ENCODE assay signal across 21 mouse cellular contexts in the genomic region with DNA sequence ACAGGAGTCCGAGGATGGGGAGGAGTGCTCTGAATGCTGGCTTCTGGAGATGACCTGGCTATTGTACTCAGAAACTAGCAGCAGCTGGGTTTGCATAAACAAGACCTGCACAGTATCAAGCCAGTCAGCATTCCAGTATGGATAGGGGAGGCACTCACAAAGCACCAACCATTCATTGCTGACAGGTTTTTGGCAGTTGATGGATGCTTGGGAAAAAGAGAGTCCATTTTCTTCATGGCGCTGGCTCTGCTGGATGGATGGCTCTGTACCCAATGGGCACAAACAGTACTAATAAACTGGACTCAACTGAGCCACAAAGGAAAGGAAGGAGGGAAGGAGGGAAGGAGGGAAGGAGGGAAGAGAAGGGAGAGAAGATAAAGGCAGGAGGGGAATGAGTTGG.
"Had no signal": no experiment of that assay in that cellular context is flagged by ENCODE, and none has a peak within 500 bp of the region (broad histone marks: within the 10 kb centered on the region; RNA-seq: fewer than 3 reads in every experiment).

No protein-coding gene starts in this region.

- ATAC-seq: liver, postnatal 0 days; lung, postnatal 0 days; midbrain, embryonic 13.5 days; midbrain, embryonic 16.5 days had no signal

- H3K4me1 ChIP-seq: kidney, embryonic 15.5 days; limb, embryonic 12.5 days; limb, embryonic 15.5 days; midbrain, embryonic 10.5 days; midbrain, embryonic 13.5 days; stomach, embryonic 15.5 days had no signal

- H3K9me3 ChIP-seq: kidney, embryonic 15.5 days; limb, embryonic 12.5 days; limb, embryonic 15.5 days; megakaryocyte, embryonic 14.5 days; midbrain, embryonic 10.5 days; midbrain, embryonic 13.5 days; stomach, embryonic 15.5 days had no signal

- H3K36me3 ChIP-seq: kidney, embryonic 15.5 days; limb, embryonic 12.5 days; limb, embryonic 15.5 days; midbrain, embryonic 10.5 days; midbrain, embryonic 13.5 days; stomach, embryonic 15.5 days had no signal

- DNase-seq: kidney, postnatal 36 days; left cerebral cortex, postnatal 4 days; liver, postnatal 0 days; lung, embryonic 14.5 days; right cerebral cortex, adult 18-20 months; right cerebral cortex, postnatal 14 days; spleen, adult 18-20 months; thymus, postnatal 25 days had no signal

- H3K27ac ChIP-seq: kidney, embryonic 15.5 days; limb, embryonic 12.5 days; limb, embryonic 15.5 days; liver, embryonic 14.5 days; macrophage; midbrain, embryonic 10.5 days; midbrain, embryonic 13.5 days; stomach, embryonic 15.5 days had no signal

- H3K4me2 ChIP-seq: kidney, embryonic 15.5 days; limb, embryonic 12.5 days; limb, embryonic 15.5 days; liver, embryonic 11.5 days; lung, embryonic 14.5 days; midbrain, embryonic 13.5 days; stomach, embryonic 15.5 days had no signal

- H3K9ac ChIP-seq: kidney, embryonic 15.5 days; limb, embryonic 12.5 days; limb, embryonic 15.5 days; liver, embryonic 14.5 days; liver, postnatal 0 days; lung, embryonic 14.5 days; midbrain, embryonic 13.5 days; stomach, embryonic 15.5 days had no signal

- H3K4me3 ChIP-seq: kidney, embryonic 15.5 days; limb, embryonic 12.5 days; limb, embryonic 15.5 days; megakaryocyte, embryonic 14.5 days; midbrain, embryonic 10.5 days; midbrain, embryonic 13.5 days; myocyte; stomach, embryonic 15.5 days had no signal

- H3K27me3 ChIP-seq: kidney, embryonic 15.5 days; limb, embryonic 12.5 days; limb, embryonic 15.5 days; megakaryocyte, embryonic 14.5 days; midbrain, embryonic 13.5 days; stomach, embryonic 15.5 days had no signal
